Mouse (Mus musculus) ES-E14 (cell line): ENCODE results near the gene Hist1h4i.

Experiments used
- CHD2 ChIP-seq: IDR thresholded peaks from 2 replicates; pipeline ENCODE4 v1.6.1; 2014; ENCODE audit warnings: mild to moderate bottlenecking, low read depth, low read length, inconsistent platforms
- HCFC1 ChIP-seq: IDR thresholded peaks from 2 replicates; pipeline ENCODE4 v1.6.1; 2012; ENCODE audit warnings: low read length, inconsistent platforms, borderline replicate concordance; ENCODE audit not compliant: insufficient read depth
- MAFK ChIP-seq: IDR thresholded peaks from 2 replicates; pipeline ENCODE4 v1.6.1; 2014; ENCODE audit warnings: mild to moderate bottlenecking, low read depth, low read length, inconsistent platforms; ENCODE audit not compliant: insufficient read depth
- ZC3H11A ChIP-seq: IDR thresholded peaks from 2 replicates; pipeline ENCODE4 v1.6.1; 2012; ENCODE audit warnings: low read depth, mild to moderate bottlenecking, inconsistent platforms, low read length, borderline replicate concordance
- ZNF384 ChIP-seq: IDR thresholded peaks from 2 replicates; pipeline ENCODE4 v1.6.1; 2012; ENCODE audit warnings: low read depth, low read length, inconsistent platforms

GRCm38 (mm10) chr13:21993957-21994738, 47.0 kb downstream of the Hist1h4i start:
- TF ChIP-seq CHD2: no peak
- TF ChIP-seq MAFK: no peak
- no peak for TF ChIP-seq ZC3H11A
- no peak for TF ChIP-seq HCFC1
- TF ChIP-seq ZNF384: peak; percentile 46; the same call in 1 of the 2 replicates
